Mouse (Mus musculus) midbrain, postnatal 0 days (tissue): ENCODE measurements around the gene Atp1b1. TPM values are rescaled to one million over a fixed set of nuclear protein-coding genes. Genes with fewer than 3 reads are reported as not detected.
A peak's percentile ranks its signal among the peaks of the same experiment; 100 is the strongest.

Experiments used
- ATAC-seq: fragments of 200-750 bp; cut with Nextera tagmentation; 2 replicates; pipeline ENCODE4 v1.8.0; 2017; ENCODE audit warnings: moderate number of reproducible peaks, mild to moderate bottlenecking, moderate TSS enrichment, moderate library complexity; ENCODE audit not compliant: low FRiP score
- DNase-seq: peaks from one replicate; pipeline ENCODE4 v3.0.0-alpha.2; 2015; ENCODE audit warnings: low spot score
- H3K27ac ChIP-seq: fragments of 300-500 bp; sonication (generic); 2 replicates; pipeline ENCODE4 v1.5.1; 2014; ENCODE audit warnings: low read depth, mild to moderate bottlenecking, low read length, mixed read lengths
- H3K27me3 ChIP-seq: fragments of 300-500 bp; sonication (generic); 2 replicates; pipeline ENCODE4 v1.6.1; 2014; ENCODE audit warnings: low read length, control low read depth, mixed read lengths; ENCODE audit not compliant: insufficient read depth
- H3K36me3 ChIP-seq: fragments of 300-500 bp; sonication (generic); 2 replicates; pipeline ENCODE4 v1.6.1; 2014; ENCODE audit warnings: low read length, control low read depth, mixed read lengths; ENCODE audit not compliant: insufficient read depth
- H3K4me1 ChIP-seq: fragments of 300-500 bp; sonication (generic); 2 replicates; pipeline ENCODE4 v1.6.1; 2014; ENCODE audit warnings: mild to moderate bottlenecking, control low read depth, antibody characterized with exemption, low read length, mixed read lengths; ENCODE audit not compliant: insufficient read depth
- H3K4me2 ChIP-seq: fragments of 300-500 bp; sonication (generic); 2 replicates; pipeline ENCODE4 v1.6.1; 2014; ENCODE audit warnings: low read depth, mild to moderate bottlenecking, low read length, mixed read lengths; ENCODE audit not compliant: poor library complexity, severe bottlenecking
- H3K4me3 ChIP-seq: fragments of 300-500 bp; sonication (generic); 2 replicates; pipeline ENCODE4 v1.5.1; 2014; ENCODE audit warnings: low read depth, mild to moderate bottlenecking, low read length, moderate library complexity
- H3K9ac ChIP-seq: fragments of 300-500 bp; sonication (generic); replicated peaks from 2 replicates; pipeline ENCODE4 v1.6.1; 2014; ENCODE audit warnings: mild to moderate bottlenecking, low read length, moderate library complexity, mixed read lengths; ENCODE audit not compliant: poor library complexity, severe bottlenecking
- H3K9me3 ChIP-seq: fragments of 300-500 bp; sonication (generic); 2 replicates; pipeline ENCODE4 v1.6.1; 2016; ENCODE audit warnings: low read length, control low read depth
- CTCF ChIP-seq: IDR thresholded peaks from 2 replicates; pipeline ENCODE4 v1.5.1; 2016; ENCODE audit warnings: antibody characterized with exemption, mild to moderate bottlenecking
- WGBS: fragments of 180-500 bp; shearing (Covaris S2); extraction: QIAGEN DNeasy Blood & Tissue Kit; methylation state at CpG from one replicate; pipeline ENCODE4 v1.1.7; 2014; 5-methylcytosine and 5-hydroxymethylcytosine counted together
- polyA plus RNA-seq: library from polyadenylated mRNA; unstranded; fragments of >200 nt; fragmentation: Nextera tagmentation; extraction: Ambion mirVana; gene quantifications from 2 replicates; pipeline ENCODE4 v1.2.1, GENCODE M21; 2015
- total RNA-seq: library from RNA; depleted of rRNA; stranded (reverse); fragments of >200 nt; gene quantifications from 2 replicates; pipeline ENCODE4 v1.2.3, GENCODE M21; 2014

The Atp1b1 gene
- total and polyA plus RNA-seq, 2 experiments from 2014 or later = 328 to 530 TPM

DNA sequence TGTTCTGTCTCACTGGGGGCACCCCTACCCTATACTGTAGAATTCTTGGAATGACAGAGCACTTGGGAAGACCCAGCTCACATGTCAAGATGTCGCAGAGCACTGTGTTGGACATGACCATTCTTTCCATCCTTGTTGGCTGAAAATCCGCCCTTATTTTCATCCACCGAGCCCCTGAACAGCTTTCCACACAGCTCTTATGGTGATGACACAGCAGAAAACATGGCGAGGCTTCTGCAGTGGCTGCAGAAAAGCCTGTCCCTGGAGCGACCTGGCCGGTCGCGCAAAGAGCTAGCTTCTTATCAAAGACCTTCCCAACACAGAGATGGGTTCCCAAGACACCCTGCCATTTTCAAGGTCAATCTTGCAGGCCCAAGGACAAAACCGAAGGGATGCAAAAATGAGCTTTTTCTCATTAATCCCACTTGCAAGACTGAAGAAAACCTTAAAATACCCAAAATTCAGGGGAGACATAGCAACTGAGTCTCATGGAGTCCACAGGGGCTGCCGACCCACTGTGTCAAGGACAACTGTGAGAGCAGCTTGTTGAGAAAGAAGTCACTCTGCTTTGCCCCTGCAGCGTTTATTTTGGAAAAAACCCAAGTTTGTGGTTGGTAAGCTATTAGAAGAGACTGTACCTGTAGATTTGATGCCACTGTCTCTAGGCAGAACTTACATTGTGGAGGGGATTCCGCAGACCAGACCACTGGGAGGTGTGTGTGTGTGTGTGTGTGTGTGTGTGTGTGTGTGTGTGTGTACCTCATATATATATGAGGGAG lies 1.2 kb upstream of the Atp1b1 start:
- peak overlapping the region; percentile 96 for H3K27ac ChIP-seq
- no peaks in the 10 kb centered on the region for H3K27me3 ChIP-seq
- DNase-seq (no peak), ATAC-seq (no peak)
- peak overlapping the region; percentile 96 for H3K9ac ChIP-seq
- peak overlapping the region; percentile 83 for H3K4me3 ChIP-seq
- H3K9me3 ChIP-seq = no peaks in the 10 kb centered on the region
- H3K36me3 ChIP-seq = no peaks in the 10 kb centered on the region
- TF ChIP-seq CTCF = no peak
- WGBS = 54% methylated on average over 12 of the region's 12 CpGs
- H3K4me2 ChIP-seq = peak overlapping the region; percentile 75
- H3K4me1 ChIP-seq = peaks cover 13% of the 10 kb centered on the region

- Histone ChIP-seq H3K9me3 (no peaks in the 10 kb centered on the region), H3K4me3 (peak overlapping the region; percentile 83), H3K4me2 (peak overlapping the region; percentile 75), H3K27me3 (no peaks in the 10 kb centered on the region), H3K27ac (peak overlapping the region; percentile 96), H3K4me1 (peaks cover 13% of the 10 kb centered on the region), H3K9ac (peak overlapping the region; percentile 96), H3K36me3 (no peaks in the 10 kb centered on the region)
- WGBS = 4% methylated on average over 21 of the region's 22 CpGs
- no peak for TF ChIP-seq CTCF
- DNase-seq (peak; percentile 31), ATAC-seq (peak; percentile 41)
Observed at GRCm38 (mm10) chr1:164458621-164459051, 481 bp upstream of the Atp1b1 start.

GRCm38 (mm10) chr1:164457531-164458244 lies 467 bp downstream of the Atp1b1 start:
- H3K36me3 ChIP-seq = peaks cover 7% of the 10 kb centered on the region
- no peaks in the 10 kb centered on the region for H3K9me3 ChIP-seq
- peaks cover 13% of the 10 kb centered on the region for H3K4me1 ChIP-seq
- DNase-seq (peak; percentile 83), ATAC-seq (peak; percentile 83)
- peak overlapping the region; percentile 83 for H3K4me3 ChIP-seq
- TF ChIP-seq CTCF = no peak
- WGBS = 0% methylated on average over 42 of the region's 76 CpGs
- H3K9ac ChIP-seq = peak overlapping the region; percentile 96
- H3K27me3 ChIP-seq = no peaks in the 10 kb centered on the region
- peak overlapping the region; percentile 96 for H3K27ac ChIP-seq
- H3K4me2 ChIP-seq = peak overlapping the region; percentile 75

DNA sequence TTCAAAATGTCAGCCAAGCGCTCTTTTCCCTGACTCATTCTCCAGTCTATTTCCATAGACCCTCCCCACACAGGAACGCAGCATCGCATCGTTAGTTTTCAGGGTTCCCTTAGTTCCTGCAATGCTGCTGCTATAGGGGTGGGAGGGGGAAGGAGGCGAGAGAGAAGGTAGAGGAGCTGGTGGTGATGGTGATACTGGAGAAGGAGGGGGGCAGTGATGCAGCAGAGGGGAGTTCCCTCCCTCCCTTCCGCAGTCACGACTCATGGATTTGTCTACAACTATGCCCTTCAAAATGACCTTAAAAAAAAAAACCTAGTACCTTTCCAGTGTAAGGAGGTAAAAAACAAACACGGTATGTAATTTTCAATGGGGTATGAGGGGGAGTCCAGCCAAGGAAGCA lies 1.4 kb downstream of the Atp1b1 start:
- peak overlapping the region; percentile 96 for H3K27ac ChIP-seq
- H3K9ac ChIP-seq = peak overlapping the region; percentile 96
- H3K4me2 ChIP-seq = peak overlapping the region; percentile 75
- H3K9me3 ChIP-seq = no peaks in the 10 kb centered on the region
- ATAC-seq = no peak
- no peak for TF ChIP-seq CTCF
- no peaks in the 10 kb centered on the region for H3K27me3 ChIP-seq
- peaks cover 12% of the 10 kb centered on the region for H3K4me1 ChIP-seq
- 3% methylated on average over 8 of the region's 8 CpGs for WGBS
- peak overlapping the region; percentile 83 for H3K4me3 ChIP-seq
- H3K36me3 ChIP-seq = peaks cover 13% of the 10 kb centered on the region
- peak; percentile 54 for DNase-seq

DNA sequence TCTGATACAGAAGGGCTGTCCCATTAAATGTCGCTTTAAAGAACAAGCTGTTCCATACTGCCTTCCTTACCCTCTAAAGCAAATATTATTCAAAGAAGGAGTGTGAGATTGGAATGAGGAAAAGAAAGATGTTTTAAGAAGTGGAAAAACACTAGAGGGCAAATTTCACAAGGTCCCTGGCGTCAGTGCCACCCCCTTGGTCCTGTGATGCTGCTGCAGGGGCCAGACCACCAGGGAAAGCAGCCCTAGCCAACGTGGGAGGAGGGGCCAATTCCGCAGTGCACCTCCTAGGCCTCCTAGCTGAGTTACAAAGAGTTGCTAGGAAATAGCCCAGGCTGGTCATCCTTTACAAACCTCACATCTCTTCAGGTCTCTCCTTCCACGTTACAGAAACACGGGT lies 2.1 kb downstream of the Atp1b1 start:
- 16% methylated on average over 6 of the region's 6 CpGs for WGBS
- H3K27ac ChIP-seq = peak overlapping the region; percentile 96
- no peaks in the 10 kb centered on the region for H3K9me3 ChIP-seq
- H3K4me1 ChIP-seq = peaks cover 9% of the 10 kb centered on the region; the same call in 1 of the 2 replicates
- peak overlapping the region; percentile 75 for H3K4me2 ChIP-seq
- ATAC-seq (no peak), DNase-seq (peak; percentile 52)
- H3K27me3 ChIP-seq = no peaks in the 10 kb centered on the region
- peaks cover 20% of the 10 kb centered on the region for H3K36me3 ChIP-seq
- H3K9ac ChIP-seq = peak overlapping the region; percentile 96
- TF ChIP-seq CTCF = peak; percentile 35; the same call in 1 of the 2 replicates
- peak overlapping the region; percentile 83 for H3K4me3 ChIP-seq

GRCm38 (mm10) chr1:164455614-164456013 lies 2.5 kb downstream of the Atp1b1 start:
- no peaks in the 10 kb centered on the region for H3K27me3 ChIP-seq
- no peak for ATAC-seq
- peaks cover 7% of the 10 kb centered on the region; the same call in 1 of the 2 replicates for H3K4me1 ChIP-seq
- H3K9ac ChIP-seq = peak overlapping the region; percentile 96
- WGBS = 32% methylated on average over 7 of the region's 7 CpGs
- peak overlapping the region; percentile 83 for H3K4me3 ChIP-seq
- peak; percentile 77 for DNase-seq
- H3K27ac ChIP-seq = peak overlapping the region; percentile 96
- TF ChIP-seq CTCF = peak; percentile 83
- H3K36me3 ChIP-seq = peaks cover 23% of the 10 kb centered on the region
- no peaks in the 10 kb centered on the region for H3K9me3 ChIP-seq
- H3K4me2 ChIP-seq = peak overlapping the region; percentile 75
